Mouse (Mus musculus) erythroblast, embryonic 14.5 days (primary cell): Measurements from ENCODE around the gene Atg3.

Source experiments
- GATA1 ChIP-seq: IDR thresholded peaks from 2 replicates; pipeline ENCODE4 v1.6.1; 2012; ENCODE audit warnings: low read length, inconsistent platforms, mixed read lengths
- TAL1 ChIP-seq: IDR thresholded peaks from 3 replicates; pipeline ENCODE4 v1.6.1; 2012; ENCODE audit warnings: low read length, inconsistent platforms, mixed read lengths

DNA sequence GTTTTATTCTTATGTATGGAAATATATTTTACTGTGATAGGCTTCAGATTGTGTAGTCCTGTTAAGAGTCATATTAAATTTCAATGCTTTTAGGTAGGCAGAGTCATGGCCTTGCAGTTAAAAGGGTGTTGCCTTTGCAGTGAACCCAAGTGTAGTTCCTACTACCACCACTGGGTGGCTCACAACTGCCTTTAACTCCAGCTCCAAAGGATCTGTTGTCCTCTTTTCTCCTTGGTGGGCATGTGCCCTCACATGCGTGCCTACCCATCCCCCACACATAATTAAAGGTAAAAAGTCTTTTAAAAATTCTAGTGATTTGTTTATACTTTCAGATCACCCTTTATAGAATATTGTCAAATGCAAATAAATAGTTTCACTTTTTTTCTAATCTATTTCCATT, 34.0 kb downstream of the Atg3 start:
- TF ChIP-seq TAL1 (no peak), GATA1 (no peak)
